In the genomic region with DNA sequence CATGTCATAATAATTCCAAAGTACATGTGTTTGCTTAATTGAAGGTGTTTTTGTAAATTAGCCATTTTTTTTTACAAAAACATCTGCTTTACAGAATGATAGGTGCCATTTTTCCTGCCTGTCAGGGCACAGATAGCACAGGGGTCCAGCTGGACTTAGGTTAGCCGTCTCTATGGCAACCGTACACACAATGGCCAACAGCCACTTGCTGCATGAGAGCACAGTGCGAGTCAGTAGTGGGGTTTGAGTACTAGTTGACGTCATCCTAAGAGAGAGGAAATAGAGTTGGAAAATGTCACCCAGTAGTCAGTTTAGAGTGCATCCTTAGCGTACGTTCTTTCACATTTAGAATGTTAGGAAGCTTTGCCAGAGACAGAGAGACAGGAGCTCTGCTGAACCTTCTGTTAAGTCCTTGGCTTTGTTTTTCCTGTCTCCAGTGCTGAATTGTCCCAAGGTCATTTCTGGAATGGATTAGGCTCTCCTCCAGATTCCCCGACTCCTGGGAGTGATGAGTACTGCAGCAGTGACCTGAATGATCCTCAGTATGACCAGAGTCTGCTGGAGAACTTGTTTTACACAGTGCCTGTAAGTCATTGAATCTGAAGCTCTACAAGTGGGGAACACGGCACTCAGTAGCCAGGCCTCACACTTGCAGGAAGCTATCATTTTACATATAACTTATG, we compare ENCODE assay signal across 9 mouse cellular contexts. TPM values are rescaled to one million over a fixed set of nuclear protein-coding genes. Genes with fewer than 3 reads are reported as not detected.
A peak's percentile ranks its signal among the peaks of the same experiment; 100 is the strongest.
DNase-seq lines count a peak whose midpoint lies in the region; ATAC-seq and TF ChIP-seq lines count a peak whose summit lies in the region.
"Had no signal": no experiment of that assay in that cellular context is flagged by ENCODE, and none has a peak within 500 bp of the region (broad histone marks: within the 10 kb centered on the region; RNA-seq: fewer than 3 reads in every experiment).

No protein-coding gene starts in this region.

- no peak overlapping the region for H3K4me2 ChIP-seq in hindbrain, embryonic 11.5 days (replicated peaks; ENCODE audit: low read depth, low read length)
- H3K4me2 ChIP-seq in hindbrain, embryonic 13.5 days, result no peak overlapping the region

- TF ChIP-seq POLR2A in thymus, adult 2 months (IDR thresholded peaks at IDR 0.05; ENCODE audit: control insufficient read depth, extremely low read depth, insufficient read depth, low read length, poor library complexity), result no peak

- no peaks in the 10 kb centered on the region for H3K27me3 ChIP-seq in hindbrain, embryonic 11.5 days (ENCODE audit: control insufficient read depth, insufficient read depth, low read length)
- H3K27me3 ChIP-seq in hindbrain, embryonic 13.5 days, result no peaks in the 10 kb centered on the region
- no peaks in the 10 kb centered on the region for H3K27me3 ChIP-seq in thymus, adult 2 months (ENCODE audit: control insufficient read depth, insufficient read depth, low read length)

- DNase-seq in hindbrain, embryonic 11.5 days (ENCODE audit: low spot score), result peak; percentile 54
- DNase-seq in R1 (ENCODE audit: low read depth, low spot score), result peak; percentile 30
- DNase-seq in embryo, embryonic 11 days, result peak; percentile 63
- DNase-seq in heart, postnatal 36 days, result peak; percentile 15
- DNase-seq in thymus, adult 2 months, result no peak
- no peak for DNase-seq in layer of hippocampus, postnatal 10 days (ENCODE audit: low spot score in 2 of 2)
- DNase-seq in right cerebral cortex, postnatal 25 days, result no peak
- DNase-seq: thymus, postnatal 25 days had no signal

- 70% methylated on average over 8 of the region's 8 CpGs for WGBS in hindbrain, embryonic 11.5 days
- 51% methylated on average over 8 of the region's 8 CpGs for WGBS in hindbrain, embryonic 13.5 days
- 94% methylated on average over 8 of the region's 8 CpGs for WGBS in thymus, adult 2 months

- no peaks in the 10 kb centered on the region for H3K9me3 ChIP-seq in hindbrain, embryonic 11.5 days (ENCODE audit: control insufficient read depth, low read length)
- H3K9me3 ChIP-seq in hindbrain, embryonic 13.5 days, result no peaks in the 10 kb centered on the region

- no peak overlapping the region for H3K9ac ChIP-seq in hindbrain, embryonic 11.5 days (ENCODE audit: low read depth, low read length)
- H3K9ac ChIP-seq in hindbrain, embryonic 13.5 days, result no peak overlapping the region

- H3K27ac ChIP-seq in hindbrain, embryonic 11.5 days (ENCODE audit: low read depth, low read length), result no peak overlapping the region
- H3K27ac ChIP-seq in hindbrain, embryonic 13.5 days, result no peak overlapping the region
- no peak overlapping the region for H3K27ac ChIP-seq in thymus, adult 2 months (ENCODE audit: control insufficient read depth, insufficient read depth, low read length)

- no peaks in the 10 kb centered on the region for H3K4me1 ChIP-seq in hindbrain, embryonic 11.5 days (replicated peaks; ENCODE audit: control insufficient read depth, insufficient read depth, low read length)
- H3K4me1 ChIP-seq in hindbrain, embryonic 13.5 days (replicated peaks), result no peaks in the 10 kb centered on the region
- no peaks in the 10 kb centered on the region for H3K4me1 ChIP-seq in thymus, adult 2 months (replicated peaks; ENCODE audit: control insufficient read depth, insufficient read depth, low read length)

- intact Hi-C loops in heart, postnatal 36 days (cut with DNase I), result no loop called here

- peaks cover 11% of the 10 kb centered on the region; the same call in 1 of the 2 replicates for H3K36me3 ChIP-seq in hindbrain, embryonic 11.5 days (ENCODE audit: control insufficient read depth, insufficient read depth, low read length)
- H3K36me3 ChIP-seq in hindbrain, embryonic 13.5 days, result peaks cover 67% of the 10 kb centered on the region
- peaks cover 59% of the 10 kb centered on the region for H3K36me3 ChIP-seq in thymus, adult 2 months (ENCODE audit: control insufficient read depth, insufficient read depth, low read length)

- peak; percentile 57; the same call in 1 of the 2 replicates for ATAC-seq in hindbrain, embryonic 11.5 days (ENCODE audit: low FRiP score)
- ATAC-seq in hindbrain, embryonic 13.5 days (ENCODE audit: low FRiP score), result no peak

- H3K4me3 ChIP-seq in hindbrain, embryonic 11.5 days (ENCODE audit: low read depth, low read length), result no peak overlapping the region
- H3K4me3 ChIP-seq in hindbrain, embryonic 13.5 days, result no peak overlapping the region
- no peak overlapping the region for H3K4me3 ChIP-seq in thymus, adult 2 months (ENCODE audit: control insufficient read depth, insufficient read depth, low read length)

- TF ChIP-seq CTCF in thymus, adult 2 months (IDR thresholded peaks at IDR 0.05; ENCODE audit: borderline replicate concordance, control insufficient read depth, extremely low read depth, insufficient read depth, low read length, poor library complexity), result no peak

RNA-seq across cellular contexts. Expression of a gene that starts 27.3 kb away (rescaled TPM):
- 99.9 and 112 TPM in 2 replicates for polyA plus RNA-seq in hindbrain, embryonic 11.5 days (2014; fragmentation: Nextera tagmentation; extraction: Ambion mirVana)
- 139 and 141 TPM in 2 replicates for polyA plus RNA-seq in hindbrain, embryonic 13.5 days (2015; fragmentation: Nextera tagmentation; extraction: Ambion mirVana)
- 10 to 100 TPM; 35.6 to 37.2 TPM for total RNA-seq in heart, postnatal 36 days (2021)
- 152 and 153 TPM in 2 replicates for polyA plus RNA-seq in thymus, adult 2 months (2012; rRNA removed)
- 100 to 1,000 TPM; 120 to 123 TPM for total RNA-seq in layer of hippocampus, postnatal 10 days (2021)

RNA-seq across cellular contexts. Expression of a gene that starts 27.3 kb away (rescaled TPM):
- 34.3 and 40.4 TPM in 2 replicates for polyA plus RNA-seq in hindbrain, embryonic 11.5 days (2014; fragmentation: Nextera tagmentation; extraction: Ambion mirVana)
- 19.6 and 22.4 TPM in 2 replicates for polyA plus RNA-seq in hindbrain, embryonic 13.5 days (2015; fragmentation: Nextera tagmentation; extraction: Ambion mirVana)
- total RNA-seq in heart, postnatal 36 days (2021), result 1 to 10 TPM; 7.8 to 9.5 TPM
- polyA plus RNA-seq in thymus, adult 2 months (2012; rRNA removed), result 52.2 and 59.4 TPM in 2 replicates
- total RNA-seq in layer of hippocampus, postnatal 10 days (2021), result 10 to 100 TPM; 15.2 to 18.5 TPM

Comparison
In these comparisons a context has a peak if more than half of its experiments do, and no peak if none do; other contexts are left out.
1. DNase-seq: peak in hindbrain, embryonic 11.5 days (single experiment), R1 (single experiment), embryo, embryonic 11 days (single experiment) and heart, postnatal 36 days (2 of 2); none in thymus, adult 2 months (single experiment), layer of hippocampus, postnatal 10 days (0 of 2) and right cerebral cortex, postnatal 25 days (single experiment).